8 mouse cellular contexts compared by ENCODE assay signal in genomic region chr16:31080573-31081051, GRCm38 (mm10). TPM values are rescaled to one million over a fixed set of nuclear protein-coding genes. Genes with fewer than 3 reads are reported as not detected.
DNase-seq lines count a peak whose midpoint lies in the region; ATAC-seq and TF ChIP-seq lines count a peak whose summit lies in the region.

No protein-coding gene starts in this region.

- ATAC-seq in liver, embryonic 11.5 days (replicated peaks; ENCODE audit: low FRiP score), result peak; percentile 71
- peak; percentile 72 for ATAC-seq in stomach, embryonic 16.5 days (ENCODE audit: insufficient read depth, low FRiP score)

- H3K27me3 ChIP-seq in embryonic facial prominence, embryonic 10.5 days (replicated peaks; ENCODE audit: low read depth, poor library complexity, severe bottlenecking), result no peaks in the 10 kb centered on the region
- no peaks in the 10 kb centered on the region for H3K27me3 ChIP-seq in liver, embryonic 11.5 days (replicated peaks; ENCODE audit: control insufficient read depth, insufficient read depth, low read length)
- no peaks in the 10 kb centered on the region for H3K27me3 ChIP-seq in myocyte (ENCODE audit: control insufficient read depth, insufficient read depth, insufficient read length)
- H3K27me3 ChIP-seq in stomach, embryonic 16.5 days (ENCODE audit: control insufficient read depth, insufficient read depth, low read length), result no peaks in the 10 kb centered on the region

- H3K79me2 ChIP-seq in myocyte (ENCODE audit: control insufficient read depth, insufficient read depth), result no peaks in the 10 kb centered on the region

- peak overlapping the region; percentile 80 for H3K9ac ChIP-seq in liver, embryonic 11.5 days (ENCODE audit: low read depth, low read length)
- H3K9ac ChIP-seq in stomach, embryonic 16.5 days (ENCODE audit: low read length), result peak overlapping the region; percentile 86

- H3K4me2 ChIP-seq in liver, embryonic 11.5 days, result peak overlapping the region; percentile 100
- peak overlapping the region; percentile 93 for H3K4me2 ChIP-seq in myocyte (ENCODE audit: low read depth)
- peak overlapping the region; percentile 97 for H3K4me2 ChIP-seq in stomach, embryonic 16.5 days (ENCODE audit: low read depth, low read length)

- no peaks in the 10 kb centered on the region for H3K9me3 ChIP-seq in embryonic facial prominence, embryonic 10.5 days
- no peaks in the 10 kb centered on the region for H3K9me3 ChIP-seq in liver, embryonic 11.5 days (ENCODE audit: control insufficient read depth, low read length)
- H3K9me3 ChIP-seq in stomach, embryonic 16.5 days (replicated peaks; ENCODE audit: control insufficient read depth, low read length), result no peaks in the 10 kb centered on the region

- peak; percentile 12 for TF ChIP-seq POLR2A in myocyte (IDR thresholded peaks at IDR 0.05; ENCODE audit: insufficient read length, low read depth)

- H3K4me3 ChIP-seq in embryonic facial prominence, embryonic 10.5 days, result peak overlapping the region; percentile 84
- peak overlapping the region; percentile 70 for H3K4me3 ChIP-seq in liver, embryonic 11.5 days (ENCODE audit: low read depth, low read length)
- H3K4me3 ChIP-seq in myocyte, result peak overlapping the region; percentile 24
- peak overlapping the region; percentile 77 for H3K4me3 ChIP-seq in stomach, embryonic 16.5 days (replicated peaks; ENCODE audit: low read length)

- peaks cover 29% of the 10 kb centered on the region for H3K4me1 ChIP-seq in embryonic facial prominence, embryonic 10.5 days
- H3K4me1 ChIP-seq in liver, embryonic 11.5 days (replicated peaks; ENCODE audit: control insufficient read depth, insufficient read depth, low read length), result peaks cover 6% of the 10 kb centered on the region
- 0 out of 2 replicates have a peak, but pooled peaks cover 6% of the 10 kb centered on the region for H3K4me1 ChIP-seq in stomach, embryonic 16.5 days (ENCODE audit: control insufficient read depth, insufficient read depth, low read length)

- H3ac ChIP-seq in myocyte (ENCODE audit: control insufficient read depth, insufficient read length), result peak overlapping the region; percentile 61

- H3K36me3 ChIP-seq in embryonic facial prominence, embryonic 10.5 days (replicated peaks), result peaks cover 10% of the 10 kb centered on the region
- no peaks in the 10 kb centered on the region for H3K36me3 ChIP-seq in liver, embryonic 11.5 days (ENCODE audit: control insufficient read depth, insufficient read depth, low read length)
- no peaks in the 10 kb centered on the region for H3K36me3 ChIP-seq in myocyte (ENCODE audit: control insufficient read depth, insufficient read depth)
- no peaks in the 10 kb centered on the region for H3K36me3 ChIP-seq in stomach, embryonic 16.5 days (ENCODE audit: control insufficient read depth, insufficient read depth, low read length)

- under 1% methylated on average over 36 of the region's 36 CpGs for WGBS in embryonic facial prominence, embryonic 10.5 days
- under 1% methylated on average over 36 of the region's 36 CpGs for WGBS in liver, embryonic 11.5 days
- WGBS in stomach, embryonic 16.5 days, result under 1% methylated on average over 36 of the region's 36 CpGs

- peak; percentile 82 for DNase-seq in 416B (ENCODE audit: low read depth)
- peak; percentile 76 for DNase-seq in adrenal gland, postnatal 10 days
- peak; percentile 82 for DNase-seq in embryonic facial prominence, embryonic 10.5 days (ENCODE audit: low spot score)
- peak; percentile 71 to 72 for DNase-seq in heart, adult 9 months (ENCODE audit: low spot score in 2 of 2)
- peak; percentile 77 for DNase-seq in kidney, adult 9 months
- peak; percentile 76 for DNase-seq in liver, embryonic 11.5 days (ENCODE audit: low spot score)

- peak overlapping the region; percentile 91 for H3K27ac ChIP-seq in embryonic facial prominence, embryonic 10.5 days (replicated peaks)
- H3K27ac ChIP-seq in liver, embryonic 11.5 days (ENCODE audit: low read depth, low read length), result peak overlapping the region; percentile 84
- H3K27ac ChIP-seq in stomach, embryonic 16.5 days (ENCODE audit: low read length), result peak overlapping the region; percentile 92

TF ChIP-seq in myocyte, 11 proteins besides CTCF, POLR2A, EP300 and RAD21:
- no peak for TF ChIP-seq POLR2AphosphoS2 (IDR thresholded peaks at IDR 0.05; ENCODE audit: insufficient read length, low read depth)
- no peak for TF ChIP-seq TCF3 (IDR thresholded peaks at IDR 0.05; ENCODE audit: insufficient read length, low read depth)
- no peak for TF ChIP-seq E2F4 (IDR thresholded peaks at IDR 0.05; ENCODE audit: insufficient read depth)
- TF ChIP-seq MAX (IDR thresholded peaks at IDR 0.05; ENCODE audit: low read depth), result no peak
- no peak for TF ChIP-seq USF1 (IDR thresholded peaks at IDR 0.05; ENCODE audit: low read depth)
- no peak for TF ChIP-seq MYOG (IDR thresholded peaks at IDR 0.05; ENCODE audit: control insufficient read depth in 1 of 3, insufficient read depth in 1 of 3, insufficient read length in 2 of 3, low read depth in 2 of 3)
- TF ChIP-seq MYOD1 (IDR thresholded peaks at IDR 0.05; ENCODE audit: control insufficient read depth in 1 of 3, insufficient read length in 2 of 3, low read depth in 2 of 3), result peak in 1 of 3 experiments; percentile 8

RNA-seq across cellular contexts. Expression of gene Xxylt1, which starts 0.6 kb away (rescaled TPM):
- 10 to 100 TPM; 12.4 to 15.6 TPM for total RNA-seq in adrenal gland, postnatal 10 days (2021)
- 14.5 and 16.3 TPM in 2 replicates for polyA plus RNA-seq in embryonic facial prominence, embryonic 10.5 days (2016; fragmentation: Nextera tagmentation; extraction: Ambion mirVana)
- 10.7 and 10.9 TPM in 2 replicates for polyA plus RNA-seq in liver, embryonic 11.5 days (2014; fragmentation: Nextera tagmentation; extraction: Ambion mirVana)
- polyA plus RNA-seq in myocyte (2012; fragmentation: generic; extraction: Trizol), result 7.6 TPM
- 5.1 and 5.5 TPM in 2 replicates for polyA plus RNA-seq in stomach, embryonic 16.5 days (2015; fragmentation: Nextera tagmentation; extraction: Ambion mirVana)

Comparison
In these comparisons a context has a peak if more than half of its experiments do, and no peak if none do; other contexts are left out.
1. Peak in every context shown above with its lines: DNase-seq, ATAC-seq, H3K4me3 ChIP-seq and H3K27ac ChIP-seq.
2. H3K4me3 ChIP-seq: peak in every context shown above with its lines; median percentile 84 in embryonic facial prominence, embryonic 10.5 days; 77 in stomach, embryonic 16.5 days; 70 in liver, embryonic 11.5 days; 24 in myocyte.